Mouse (Mus musculus) liver, embryonic 11.5 days (tissue): ENCODE measurements around the gene Hnrnpr. TPM values are rescaled to one million over a fixed set of nuclear protein-coding genes. Genes with fewer than 3 reads are reported as not detected.

Experiments used
- ATAC-seq: fragments of 200-750 bp; cut with Nextera tagmentation; replicated peaks from 2 replicates; pipeline ENCODE4 v1.8.0; 2017; ENCODE audit warnings: moderate number of reproducible peaks, mild to moderate bottlenecking, moderate TSS enrichment, moderate library complexity; ENCODE audit not compliant: low FRiP score
- DNase-seq: peaks from one replicate; pipeline ENCODE4 v3.0.0-alpha.2; 2017; ENCODE audit warnings: low spot score
- H3K27ac ChIP-seq: fragments of 300-500 bp; sonication (generic); 2 replicates; pipeline ENCODE4 v1.5.1; 2014; ENCODE audit warnings: mild to moderate bottlenecking, low read depth, low read length, control low read depth
- H3K27me3 ChIP-seq: fragments of 300-500 bp; sonication (generic); replicated peaks from 2 replicates; pipeline ENCODE4 v1.6.1; 2014; ENCODE audit warnings: low read length, mixed read lengths; ENCODE audit not compliant: control insufficient read depth, insufficient read depth
- H3K36me3 ChIP-seq: fragments of 300-500 bp; sonication (generic); 2 replicates; pipeline ENCODE4 v1.6.1; 2014; ENCODE audit warnings: mild to moderate bottlenecking, low read length, moderate library complexity, mixed read lengths; ENCODE audit not compliant: control insufficient read depth, insufficient read depth
- H3K4me1 ChIP-seq: fragments of 300-500 bp; sonication (generic); replicated peaks from 2 replicates; pipeline ENCODE4 v1.6.1; 2014; ENCODE audit warnings: low read length, mixed read lengths; ENCODE audit not compliant: control insufficient read depth, insufficient read depth
- H3K4me2 ChIP-seq: fragments of 300-500 bp; sonication (generic); 2 replicates; pipeline ENCODE4 v1.6.1; 2014; ENCODE audit warnings: mild to moderate bottlenecking, control low read depth, moderate library complexity
- H3K4me3 ChIP-seq: fragments of 300-500 bp; sonication (generic); 2 replicates; pipeline ENCODE4 v1.5.1; 2014; ENCODE audit warnings: low read depth, low read length, control low read depth
- H3K9ac ChIP-seq: fragments of 300-500 bp; sonication (generic); 2 replicates; pipeline ENCODE4 v1.6.1; 2014; ENCODE audit warnings: low read depth, low read length, control low read depth
- H3K9me3 ChIP-seq: fragments of 300-500 bp; sonication (generic); 2 replicates; pipeline ENCODE4 v1.6.1; 2016; ENCODE audit warnings: low read length, inconsistent platforms, mixed read lengths; ENCODE audit not compliant: control insufficient read depth
- WGBS: fragments of 180-500 bp; shearing (Covaris S2); extraction: QIAGEN DNeasy Blood & Tissue Kit; methylation state at CpG from one replicate; pipeline ENCODE4 v1.1.7; 2014; 5-methylcytosine and 5-hydroxymethylcytosine counted together
- polyA plus RNA-seq: library from polyadenylated mRNA; unstranded; fragments of >200 nt; fragmentation: Nextera tagmentation; extraction: Ambion mirVana; gene quantifications from 2 replicates; pipeline ENCODE4 v1.2.1, GENCODE M21; 2014

Gene Hnrnpr
- polyA plus RNA-seq, 1 experiment from 2014 or later = 101 TPM

DNA sequence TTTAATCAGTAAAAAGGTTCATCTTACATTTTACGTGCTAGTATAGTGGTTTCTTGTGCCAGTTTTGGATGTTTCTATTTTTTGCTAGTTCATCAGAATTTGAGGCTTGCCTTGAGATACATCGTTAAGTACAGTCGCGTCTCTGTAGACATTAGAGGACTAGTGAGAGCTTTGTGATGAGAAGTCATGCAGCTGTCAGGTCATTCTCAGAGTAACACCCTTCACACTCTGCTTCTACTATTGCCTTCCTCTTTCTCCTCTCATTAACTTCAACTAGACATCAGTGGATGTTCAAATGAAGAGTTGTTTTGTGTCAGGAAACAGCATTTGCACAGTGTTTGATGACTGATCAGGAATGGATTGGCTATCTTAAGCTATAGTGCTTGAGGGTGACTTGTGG is 1.9 kb downstream of the Hnrnpr start:
- DNase-seq (no peak), ATAC-seq (no peak)
- peak overlapping the region; percentile 99 for H3K4me2 ChIP-seq
- H3K4me3 ChIP-seq = peak overlapping the region; percentile 98
- H3K4me1 ChIP-seq = peaks cover 21% of the 10 kb centered on the region
- H3K27me3 ChIP-seq = no peaks in the 10 kb centered on the region
- H3K9me3 ChIP-seq = no peaks in the 10 kb centered on the region
- H3K9ac ChIP-seq = peak overlapping the region; percentile 50
- 21% methylated on average over 4 of the region's 4 CpGs for WGBS
- H3K27ac ChIP-seq = peak overlapping the region; percentile 48
- H3K36me3 ChIP-seq = peaks cover 4% of the 10 kb centered on the region; the same call in 1 of the 2 replicates

DNA sequence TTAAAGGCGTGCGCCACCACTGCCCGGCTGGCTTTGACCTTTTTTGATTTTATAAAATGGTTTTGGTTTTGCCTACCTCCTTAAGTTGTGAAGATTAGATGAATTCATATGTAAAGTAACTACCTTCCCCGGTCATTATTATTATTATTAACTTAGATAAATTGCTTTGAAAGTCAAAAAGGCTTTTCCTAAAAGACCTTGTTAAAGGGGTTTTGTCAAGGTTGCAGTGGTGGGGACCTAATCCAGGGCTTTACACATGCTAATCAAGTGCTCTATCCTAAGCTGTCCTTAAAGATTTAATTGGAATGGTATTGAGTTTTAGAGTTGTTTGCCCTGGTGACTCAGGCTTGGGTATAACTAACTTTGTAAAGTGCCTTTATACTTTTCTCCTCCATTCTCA is 6.9 kb downstream of the Hnrnpr start:
- no peak overlapping the region for H3K4me2 ChIP-seq
- no peaks in the 10 kb centered on the region for H3K27me3 ChIP-seq
- no peaks in the 10 kb centered on the region for H3K9me3 ChIP-seq
- H3K4me3 ChIP-seq = no peak overlapping the region
- DNase-seq (no peak), ATAC-seq (no peak)
- H3K27ac ChIP-seq = no peak overlapping the region
- 91% methylated on average over 4 of the region's 4 CpGs for WGBS
- H3K4me1 ChIP-seq = peaks cover 9% of the 10 kb centered on the region
- peaks cover 32% of the 10 kb centered on the region for H3K36me3 ChIP-seq
- no peak overlapping the region for H3K9ac ChIP-seq

DNA sequence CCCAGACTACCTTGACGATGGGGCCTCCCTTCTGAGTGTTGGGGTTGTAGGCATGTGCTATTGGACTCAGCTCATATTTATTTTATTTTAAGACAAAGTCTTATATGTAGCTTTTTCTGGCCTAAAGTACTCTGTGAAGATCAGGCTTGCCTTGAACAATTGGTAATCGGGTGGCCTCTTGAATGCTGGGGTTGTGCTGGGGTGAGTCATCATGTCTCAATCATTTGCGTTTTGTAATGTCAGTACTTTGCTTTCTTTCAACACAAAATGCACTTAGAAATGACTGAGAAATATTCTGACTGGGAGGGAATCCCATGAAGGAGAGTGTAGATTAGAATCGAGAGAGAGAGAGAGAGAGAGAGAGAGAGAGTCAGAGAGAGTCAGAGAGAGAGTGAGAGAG is 9.3 kb downstream of the Hnrnpr start:
- no peak overlapping the region for H3K4me3 ChIP-seq
- DNase-seq (no peak), ATAC-seq (no peak)
- H3K9me3 ChIP-seq = no peaks in the 10 kb centered on the region
- 85% methylated on average over 4 of the region's 4 CpGs for WGBS
- no peak overlapping the region for H3K9ac ChIP-seq
- no peak overlapping the region for H3K4me2 ChIP-seq
- H3K27ac ChIP-seq = no peak overlapping the region
- peaks cover 39% of the 10 kb centered on the region for H3K36me3 ChIP-seq
- no peaks in the 10 kb centered on the region for H3K27me3 ChIP-seq
- no peaks in the 10 kb centered on the region for H3K4me1 ChIP-seq

DNA sequence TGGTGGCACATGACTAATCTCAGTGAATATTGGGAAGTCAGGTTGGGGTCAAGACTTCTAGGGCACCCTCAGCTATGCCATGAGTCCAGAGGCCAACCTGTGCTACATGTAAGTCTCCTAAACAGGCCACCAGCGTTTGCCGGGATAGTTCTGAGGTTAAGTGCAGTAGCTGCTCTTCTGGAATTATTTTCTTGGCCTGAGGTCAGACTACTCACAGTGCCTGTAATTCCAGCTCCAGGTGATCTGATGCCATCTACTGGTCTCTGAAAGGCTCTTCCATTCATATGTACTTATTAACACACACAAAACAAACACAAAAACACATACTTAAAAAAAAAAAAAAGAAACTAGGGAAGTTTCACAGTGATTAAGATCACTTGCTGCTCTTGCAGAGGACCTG is 13.5 kb downstream of the Hnrnpr start:
- no peaks in the 10 kb centered on the region for H3K9me3 ChIP-seq
- ATAC-seq (no peak), DNase-seq (no peak)
- H3K4me2 ChIP-seq = no peak overlapping the region
- no peak overlapping the region for H3K4me3 ChIP-seq
- H3K9ac ChIP-seq = no peak overlapping the region
- H3K27me3 ChIP-seq = no peaks in the 10 kb centered on the region
- 85% methylated on average over 2 of the region's 2 CpGs for WGBS
- H3K27ac ChIP-seq = no peak overlapping the region
- H3K36me3 ChIP-seq = peaks cover 46% of the 10 kb centered on the region
- H3K4me1 ChIP-seq = no peaks in the 10 kb centered on the region

DNA sequence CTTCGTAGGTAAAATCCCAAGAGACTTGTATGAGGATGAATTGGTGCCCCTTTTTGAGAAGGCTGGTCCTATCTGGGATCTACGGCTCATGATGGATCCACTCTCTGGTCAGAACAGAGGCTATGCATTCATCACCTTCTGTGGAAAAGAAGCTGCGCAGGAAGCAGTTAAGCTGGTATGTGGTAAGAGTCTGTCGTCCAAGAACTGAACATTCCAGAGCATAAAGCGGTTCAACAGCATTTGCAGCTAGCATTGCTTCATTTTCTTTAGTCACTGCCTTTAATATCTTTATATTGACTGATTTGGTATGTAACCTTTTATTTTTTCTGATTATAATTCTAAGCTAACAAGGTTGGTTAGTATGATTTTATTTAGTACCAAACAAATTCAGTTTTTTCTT is 16.5 kb downstream of the Hnrnpr start:
- Histone ChIP-seq H3K36me3 (peaks cover 32% of the 10 kb centered on the region), H3K4me3 (no peak overlapping the region), H3K9me3 (no peaks in the 10 kb centered on the region), H3K9ac (no peak overlapping the region), H3K27ac (no peak overlapping the region), H3K4me1 (no peaks in the 10 kb centered on the region), H3K27me3 (no peaks in the 10 kb centered on the region), H3K4me2 (no peak overlapping the region)
- no peak for DNase-seq
- WGBS = 89% methylated on average over 5 of the region's 5 CpGs
- ATAC-seq = no peak

DNA sequence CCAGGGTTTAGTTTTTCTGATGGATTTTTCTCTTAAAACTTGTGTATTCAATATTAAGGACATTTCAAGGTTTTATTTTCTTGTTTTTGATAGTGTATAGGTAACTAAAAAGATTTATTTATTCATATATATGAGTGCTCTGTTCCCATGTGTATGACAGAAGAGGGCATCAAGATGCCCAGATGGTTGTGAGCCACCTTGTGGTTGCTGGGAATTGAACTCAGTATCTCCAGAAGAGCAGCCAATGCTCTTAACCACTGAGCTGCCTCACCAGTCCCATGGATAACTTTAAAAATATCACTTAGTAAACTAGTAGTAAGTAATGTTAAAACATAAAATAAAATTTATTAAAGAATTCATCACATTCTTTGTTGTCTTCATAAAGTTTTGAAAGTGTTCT is 17.4 kb downstream of the Hnrnpr start:
- DNase-seq = no peak
- Histone ChIP-seq H3K27me3 (no peaks in the 10 kb centered on the region), H3K4me3 (no peak overlapping the region), H3K4me1 (no peaks in the 10 kb centered on the region), H3K9ac (no peak overlapping the region), H3K9me3 (no peaks in the 10 kb centered on the region), H3K36me3 (peaks cover 36% of the 10 kb centered on the region), H3K4me2 (no peak overlapping the region), H3K27ac (no peak overlapping the region)
- ATAC-seq = no peak

DNA sequence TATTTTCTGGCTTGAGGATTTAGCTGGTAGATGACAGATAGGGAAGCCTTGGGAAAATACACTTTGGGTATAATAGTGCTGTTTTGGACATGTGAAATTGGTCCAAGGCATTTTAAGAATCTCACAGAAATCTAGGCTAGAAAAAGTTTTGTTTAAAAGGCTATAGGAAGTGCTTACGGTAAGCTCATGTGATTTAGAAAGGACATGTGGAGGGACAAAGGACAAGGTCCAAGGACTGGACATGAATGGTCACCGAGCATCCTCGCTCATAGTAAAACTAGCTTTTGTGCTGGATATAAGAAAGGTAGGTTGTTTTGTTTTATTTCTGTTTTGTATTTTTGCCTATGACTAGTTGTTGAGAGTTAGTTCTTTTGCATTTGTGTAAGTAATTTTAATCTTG is 21.0 kb downstream of the Hnrnpr start:
- Histone ChIP-seq H3K9ac (no peak overlapping the region), H3K9me3 (no peaks in the 10 kb centered on the region), H3K27me3 (no peaks in the 10 kb centered on the region), H3K4me2 (no peak overlapping the region), H3K4me1 (no peaks in the 10 kb centered on the region), H3K27ac (no peak overlapping the region), H3K4me3 (no peak overlapping the region), H3K36me3 (peaks cover 36% of the 10 kb centered on the region)
- no peak for DNase-seq
- ATAC-seq = no peak
- 88% methylated on average over 3 of the region's 3 CpGs for WGBS

DNA sequence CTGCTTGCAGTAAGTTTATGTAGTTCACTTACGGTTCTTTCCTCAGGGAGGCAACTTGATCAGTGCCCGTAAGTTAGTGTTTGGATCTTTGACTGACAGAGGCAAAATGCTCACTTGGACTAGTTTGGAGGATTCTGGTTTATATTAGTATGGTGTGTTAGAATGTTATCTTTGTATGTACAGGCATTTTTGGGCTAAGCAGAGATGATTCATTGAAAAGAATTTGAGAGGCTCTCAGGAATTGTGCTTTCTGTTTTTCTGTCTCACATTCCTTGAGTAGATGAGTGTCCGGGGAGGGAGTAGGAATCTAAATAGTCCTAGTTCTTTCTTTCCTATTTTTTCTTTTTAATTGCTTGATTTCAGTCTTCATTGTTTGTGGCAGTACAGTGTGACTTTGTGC is 22.4 kb downstream of the Hnrnpr start:
- Histone ChIP-seq H3K27me3 (no peaks in the 10 kb centered on the region), H3K9ac (no peak overlapping the region), H3K4me2 (no peak overlapping the region), H3K9me3 (no peaks in the 10 kb centered on the region), H3K4me3 (no peak overlapping the region), H3K4me1 (no peaks in the 10 kb centered on the region), H3K27ac (no peak overlapping the region), H3K36me3 (peaks cover 33% of the 10 kb centered on the region)
- 80% methylated on average over 3 of the region's 3 CpGs for WGBS
- DNase-seq (no peak), ATAC-seq (no peak)

DNA sequence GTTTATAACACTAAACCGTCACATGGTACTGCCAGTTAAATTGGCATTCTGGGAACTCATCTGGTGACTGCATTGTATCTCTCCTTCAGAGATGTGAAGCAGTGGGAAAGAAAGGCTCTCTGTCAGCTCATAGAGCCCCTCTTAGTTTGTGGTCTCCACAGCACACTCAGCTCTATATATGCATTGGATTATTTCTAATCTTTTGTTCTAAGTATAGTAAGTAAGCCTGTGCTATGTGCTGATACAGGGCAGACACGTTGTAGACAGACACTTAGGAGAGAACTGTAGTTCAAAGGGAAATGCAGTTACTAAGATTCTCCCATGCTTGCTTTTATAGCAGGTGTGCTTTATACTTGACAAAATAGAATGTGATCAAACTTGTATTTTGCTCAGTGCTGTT is 24.3 kb downstream of the Hnrnpr start:
- no peaks in the 10 kb centered on the region for H3K4me1 ChIP-seq
- no peaks in the 10 kb centered on the region for H3K27me3 ChIP-seq
- H3K27ac ChIP-seq = no peak overlapping the region
- no peaks in the 10 kb centered on the region for H3K9me3 ChIP-seq
- no peak overlapping the region for H3K4me3 ChIP-seq
- peaks cover 33% of the 10 kb centered on the region for H3K36me3 ChIP-seq
- no peak overlapping the region for H3K9ac ChIP-seq
- DNase-seq (no peak), ATAC-seq (no peak)
- H3K4me2 ChIP-seq = no peak overlapping the region
- 73% methylated on average over 2 of the region's 2 CpGs for WGBS
